Mouse (Mus musculus): ENCODE data around the gene Trim38. TPM values are rescaled to one million over a fixed set of nuclear protein-coding genes. Genes with fewer than 3 reads are reported as not detected.
A peak's percentile ranks its signal among the peaks of the same experiment; 100 is the strongest.
"Not testable (repeated sequence)": the region's sequence is repeated elsewhere in the genome, so short reads cannot be mapped to it uniquely, and the experiment has no call there.

Trim38 gene
- polyA plus RNA-seq, 1 experiment from 2014 or later: not detected

DNA sequence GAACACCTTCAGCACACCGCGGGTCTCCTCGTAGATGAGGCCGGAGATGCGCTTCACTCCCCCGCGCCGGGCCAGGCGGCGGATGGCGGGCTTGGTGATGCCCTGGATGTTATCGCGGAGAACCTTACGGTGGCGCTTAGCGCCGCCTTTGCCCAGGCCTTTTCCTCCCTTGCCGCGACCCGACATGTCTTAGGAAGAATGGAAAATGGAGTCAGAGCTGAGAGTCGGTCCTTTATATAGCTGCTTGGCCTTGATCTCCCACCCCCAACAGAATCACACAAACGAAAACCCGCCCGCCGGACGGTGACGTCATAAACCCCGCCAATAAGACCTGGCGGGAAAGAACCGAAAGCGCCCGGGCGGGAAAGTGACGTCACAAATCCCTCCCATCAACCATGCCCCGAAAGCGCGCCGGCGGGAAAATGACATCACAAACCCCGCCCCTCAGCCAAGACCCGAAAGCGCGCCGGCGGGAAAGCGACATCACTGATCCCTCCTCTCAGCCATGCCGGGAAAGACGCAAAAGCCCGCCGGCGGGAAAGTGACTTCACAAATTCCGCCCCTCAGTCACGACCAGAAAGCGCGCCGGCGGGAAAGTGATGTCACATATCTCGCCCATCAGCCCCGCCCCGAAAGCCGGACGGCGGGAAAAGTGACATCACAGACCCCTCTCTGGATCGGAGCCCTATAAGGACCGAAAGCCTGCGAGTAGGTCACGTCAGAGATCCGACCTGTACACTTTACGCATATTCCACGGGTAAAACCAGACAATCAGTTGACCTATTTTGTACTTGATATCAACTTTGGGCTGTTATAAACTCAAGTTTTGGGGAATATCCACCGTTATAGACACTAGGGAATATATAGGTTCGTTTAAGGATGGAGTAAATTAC is 8.5 kb upstream of the Trim38 start, which contains the start of gene Hist1h4a:
TSS of gene Hist1h4a (minus strand) at position 259 of the 893 bp plus-strand sequence.
- peak; percentile 99 for DNase-seq (ENCODE audit: low spot score)
- Histone ChIP-seq H3K27me3 (ENCODE audit: insufficient read depth, poor library complexity, severe bottlenecking) (no peaks in the 10 kb centered on the region), H3K36me3 (no peaks in the 10 kb centered on the region), H3K4me3 (peak within 1 kb of the TSS; percentile 62), H3K27ac (peak within 1 kb of the TSS; percentile 88), H3K9me3 (no peaks in the 10 kb centered on the region), H3K4me1 (peaks cover 21% of the 10 kb centered on the region)
- WGBS: under 1% methylated on average over 70 of the region's 72 CpGs

DNA sequence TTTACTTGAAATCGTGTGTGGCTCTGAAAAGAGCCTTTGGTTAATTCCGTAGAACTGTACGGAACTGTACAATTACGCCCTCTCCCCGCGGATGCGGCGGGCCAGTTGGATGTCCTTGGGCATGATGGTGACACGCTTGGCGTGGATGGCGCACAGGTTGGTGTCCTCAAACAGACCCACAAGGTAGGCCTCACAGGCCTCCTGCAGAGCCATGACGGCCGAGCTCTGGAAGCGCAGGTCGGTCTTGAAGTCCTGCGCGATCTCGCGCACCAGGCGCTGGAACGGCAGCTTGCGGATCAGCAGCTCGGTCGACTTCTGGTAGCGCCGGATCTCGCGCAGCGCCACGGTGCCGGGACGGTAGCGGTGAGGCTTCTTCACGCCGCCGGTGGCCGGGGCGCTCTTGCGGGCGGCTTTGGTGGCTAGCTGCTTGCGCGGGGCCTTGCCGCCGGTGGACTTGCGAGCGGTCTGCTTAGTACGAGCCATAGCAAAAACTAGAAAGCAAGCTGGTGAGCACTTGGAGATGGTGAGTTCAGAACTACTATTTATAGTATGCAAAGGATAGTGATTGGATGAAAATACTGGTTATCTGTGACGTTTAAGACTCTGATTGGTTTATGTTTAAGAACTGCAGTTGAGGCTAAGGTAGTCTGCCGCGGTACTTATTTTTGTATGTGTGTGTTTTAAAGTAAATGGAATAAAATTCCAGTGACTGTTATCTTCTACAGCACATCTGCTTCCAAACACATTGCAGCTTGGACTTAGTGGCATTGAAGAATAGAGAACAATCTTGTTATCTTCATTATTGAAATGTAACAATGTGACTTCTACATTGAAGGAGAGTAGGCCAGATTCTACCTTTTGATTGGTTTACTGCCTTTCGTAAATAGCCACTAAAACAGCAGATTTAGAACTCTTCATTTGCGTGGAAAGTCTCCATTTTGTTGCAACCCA is 7.6 kb upstream of the Trim38 start, which contains the start of gene Hist1h3a:
TSS of gene Hist1h3a (minus strand) at position 516 of the 951 bp plus-strand sequence.
- Histone ChIP-seq H3K4me1 (peaks cover 21% of the 10 kb centered on the region), H3K4me3 (peak within 1 kb of the TSS; percentile 62), H3K27ac (peak within 1 kb of the TSS; percentile 88)
- under 1% methylated on average over 38 of the region's 52 CpGs for WGBS
- H3K9me3 ChIP-seq; H3K27me3 ChIP-seq (ENCODE audit: insufficient read depth, poor library complexity, severe bottlenecking); H3K36me3 ChIP-seq: not testable (repeated sequence)
- DNase-seq (ENCODE audit: low spot score): peak; percentile 84

DNA sequence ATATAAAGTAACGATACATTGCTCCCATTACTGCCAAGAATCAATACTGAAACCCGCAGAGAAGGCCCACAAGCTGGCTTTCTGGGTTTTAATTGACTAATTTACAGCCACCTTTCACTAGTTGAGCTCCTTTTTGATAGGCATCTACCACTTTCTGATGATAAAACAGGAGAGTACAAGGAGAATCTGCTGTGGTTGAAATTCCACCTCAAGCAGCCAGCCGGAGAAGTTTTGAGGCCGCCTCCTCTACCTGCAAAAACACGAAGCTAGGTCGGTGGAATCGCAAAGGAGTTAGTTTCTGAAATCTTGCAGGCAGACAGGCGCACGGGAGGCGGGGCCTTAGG is 6.5 kb upstream of the Trim38 start:
- H3K4me1 ChIP-seq: peaks cover 21% of the 10 kb centered on the region
- 2% methylated on average over 10 of the region's 10 CpGs for WGBS
- H3K4me3 ChIP-seq: peak overlapping the region; percentile 62
- H3K27me3 ChIP-seq (ENCODE audit: insufficient read depth, poor library complexity, severe bottlenecking): no peaks in the 10 kb centered on the region
- DNase-seq (ENCODE audit: low spot score): no peak
- no peaks in the 10 kb centered on the region for H3K36me3 ChIP-seq
- no peaks in the 10 kb centered on the region for H3K9me3 ChIP-seq
- peak overlapping the region; percentile 88 for H3K27ac ChIP-seq

- Histone ChIP-seq H3K27ac (peak within 1 kb of the TSS; percentile 88), H3K27me3 (ENCODE audit: insufficient read depth, poor library complexity, severe bottlenecking) (no peaks in the 10 kb centered on the region), H3K36me3 (no peaks in the 10 kb centered on the region), H3K4me1 (peaks cover 23% of the 10 kb centered on the region), H3K9me3 (no peaks in the 10 kb centered on the region), H3K4me3 (peak within 1 kb of the TSS; percentile 62)
- DNase-seq (ENCODE audit: low spot score): peak; percentile 96
- 3% methylated on average over 34 of the region's 34 CpGs for WGBS
Observed at GRCm38 (mm10) chr13:23763586-23764323, 6.0 kb upstream of the Trim38 start, which contains the start of gene Hist1h1a. Hist1h1a (plus strand) TSS chr13:23763666.

DNA sequence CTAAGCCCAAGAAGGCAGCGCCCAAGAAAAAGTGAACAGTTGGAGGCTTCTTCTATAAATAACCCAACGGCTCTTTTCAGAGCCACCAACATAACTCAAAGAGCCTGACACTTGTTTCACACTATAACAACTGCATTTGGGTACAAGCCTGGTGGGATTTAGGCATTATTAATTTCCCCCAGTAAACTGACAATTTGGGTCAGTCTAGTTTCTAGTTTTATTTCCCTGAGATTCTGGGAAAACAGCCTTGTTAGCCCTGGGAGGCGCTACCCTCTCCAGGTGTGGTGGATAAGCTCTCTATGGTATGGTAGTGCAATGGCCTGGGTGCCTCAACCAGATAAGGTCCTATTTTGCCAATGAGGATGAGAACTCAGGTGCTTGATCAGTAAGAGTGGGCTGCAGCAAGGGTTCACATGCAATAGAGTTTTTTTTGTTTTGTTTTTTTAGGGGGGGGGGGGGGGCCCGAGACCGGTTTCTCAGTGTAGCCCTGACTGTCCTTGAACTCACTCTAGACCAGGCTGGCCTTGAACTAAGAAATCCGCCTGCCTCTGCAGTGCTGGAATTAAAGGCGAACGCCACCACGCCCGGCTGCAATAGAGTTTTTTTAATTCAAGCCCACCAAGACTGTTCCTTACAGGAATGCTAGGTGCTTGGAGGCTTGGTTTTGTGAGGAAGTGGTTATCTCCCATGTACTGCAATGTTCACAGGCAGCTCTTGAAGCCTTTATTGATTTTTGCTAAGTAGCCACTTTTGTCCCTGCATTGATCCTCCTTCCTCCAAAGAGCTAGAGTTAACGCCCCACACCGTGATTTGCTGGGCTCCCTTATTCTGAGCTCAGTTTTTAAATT is 5.2 kb upstream of the Trim38 start:
- 34% methylated on average over 12 of the region's 12 CpGs for whole genome bisulfite sequencing
- Histone ChIP-seq H3K4me3 (peak overlapping the region; percentile 62), H3K4me1 (peaks cover 24% of the 10 kb centered on the region), H3K9me3 (no peaks in the 10 kb centered on the region), H3K36me3 (no peaks in the 10 kb centered on the region), H3K27me3 (ENCODE audit: insufficient read depth, poor library complexity, severe bottlenecking) (no peaks in the 10 kb centered on the region), H3K27ac (peak overlapping the region; percentile 88)
- DNase-seq (ENCODE audit: low spot score): no peak

GRCm38 (mm10) chr13:23765172-23765513 is 4.6 kb upstream of the Trim38 start:
- no peak for DNase-seq (ENCODE audit: low spot score)
- no peaks in the 10 kb centered on the region for H3K36me3 ChIP-seq
- no peak overlapping the region; the same call in 1 of the 2 replicates for H3K4me3 ChIP-seq
- peak overlapping the region; percentile 47; the same call in 1 of the 2 replicates for H3K27ac ChIP-seq
- 68% methylated on average over 1 of the region's 1 CpGs for WGBS
- no peaks in the 10 kb centered on the region for H3K27me3 ChIP-seq (ENCODE audit: insufficient read depth, poor library complexity, severe bottlenecking)
- no peaks in the 10 kb centered on the region for H3K9me3 ChIP-seq
- H3K4me1 ChIP-seq: peaks cover 21% of the 10 kb centered on the region

DNA sequence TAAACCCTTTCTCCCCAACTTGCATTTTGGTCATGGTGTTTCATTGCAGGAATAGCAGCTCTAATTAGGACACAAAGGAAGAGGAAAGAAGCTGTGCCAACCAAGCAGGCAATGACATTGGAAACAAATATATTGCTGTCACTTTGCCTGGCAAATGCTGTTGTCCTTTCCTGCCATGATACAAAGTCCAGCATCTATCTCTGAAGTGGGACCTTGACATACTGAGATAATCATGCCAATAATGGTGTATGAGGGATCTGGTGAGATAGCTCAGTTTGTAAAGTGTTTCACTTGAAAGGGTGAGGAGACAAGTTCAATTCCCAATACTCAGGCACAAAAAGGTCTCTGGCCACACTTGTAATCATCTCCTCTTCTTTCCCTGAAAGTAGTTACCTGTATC is 2.9 kb upstream of the Trim38 start:
- no peak overlapping the region for H3K27ac ChIP-seq
- no peaks in the 10 kb centered on the region for H3K9me3 ChIP-seq
- H3K36me3 ChIP-seq: no peaks in the 10 kb centered on the region
- H3K4me1 ChIP-seq: peaks cover 16% of the 10 kb centered on the region
- no peaks in the 10 kb centered on the region for H3K27me3 ChIP-seq (ENCODE audit: insufficient read depth, poor library complexity, severe bottlenecking)
- H3K4me3 ChIP-seq: no peak overlapping the region
- no peak for DNase-seq (ENCODE audit: low spot score)

DNA sequence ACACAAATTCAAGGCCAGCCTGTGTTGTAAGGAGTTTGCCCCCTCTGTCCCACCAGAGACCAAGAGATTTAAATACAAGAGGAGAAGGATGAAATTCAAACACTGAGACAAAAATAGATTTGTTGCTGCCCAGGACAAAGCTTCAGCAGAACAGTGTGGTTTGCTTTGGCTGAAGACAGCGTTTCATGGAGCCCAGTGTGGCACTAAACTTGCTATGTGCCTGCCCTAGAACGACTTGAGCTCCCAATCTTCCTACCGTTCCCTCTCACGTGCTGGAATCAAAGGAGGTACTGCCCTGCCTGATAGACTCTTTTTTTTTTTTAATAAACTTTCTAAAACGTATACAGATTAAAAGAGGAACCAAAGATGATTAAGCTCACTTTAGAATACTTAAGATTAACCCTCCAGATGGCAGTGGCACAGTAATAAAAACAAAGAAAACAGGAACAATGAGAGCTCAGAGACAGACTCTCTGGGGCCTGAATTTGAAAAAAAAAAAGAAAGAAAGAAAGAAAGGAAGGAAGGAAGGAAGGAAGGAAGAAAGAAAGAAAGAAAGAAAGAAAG is 797 bp upstream of the Trim38 start:
- no peaks in the 10 kb centered on the region for H3K36me3 ChIP-seq
- no peak overlapping the region for H3K27ac ChIP-seq
- H3K27me3 ChIP-seq (ENCODE audit: insufficient read depth, poor library complexity, severe bottlenecking): no peaks in the 10 kb centered on the region
- H3K9me3 ChIP-seq: no peaks in the 10 kb centered on the region
- H3K4me1 ChIP-seq: peaks cover 12% of the 10 kb centered on the region
- H3K4me3 ChIP-seq: no peak overlapping the region
- DNase-seq (ENCODE audit: low spot score): no peak
- 47% methylated on average over 5 of the region's 5 CpGs for WGBS

DNA sequence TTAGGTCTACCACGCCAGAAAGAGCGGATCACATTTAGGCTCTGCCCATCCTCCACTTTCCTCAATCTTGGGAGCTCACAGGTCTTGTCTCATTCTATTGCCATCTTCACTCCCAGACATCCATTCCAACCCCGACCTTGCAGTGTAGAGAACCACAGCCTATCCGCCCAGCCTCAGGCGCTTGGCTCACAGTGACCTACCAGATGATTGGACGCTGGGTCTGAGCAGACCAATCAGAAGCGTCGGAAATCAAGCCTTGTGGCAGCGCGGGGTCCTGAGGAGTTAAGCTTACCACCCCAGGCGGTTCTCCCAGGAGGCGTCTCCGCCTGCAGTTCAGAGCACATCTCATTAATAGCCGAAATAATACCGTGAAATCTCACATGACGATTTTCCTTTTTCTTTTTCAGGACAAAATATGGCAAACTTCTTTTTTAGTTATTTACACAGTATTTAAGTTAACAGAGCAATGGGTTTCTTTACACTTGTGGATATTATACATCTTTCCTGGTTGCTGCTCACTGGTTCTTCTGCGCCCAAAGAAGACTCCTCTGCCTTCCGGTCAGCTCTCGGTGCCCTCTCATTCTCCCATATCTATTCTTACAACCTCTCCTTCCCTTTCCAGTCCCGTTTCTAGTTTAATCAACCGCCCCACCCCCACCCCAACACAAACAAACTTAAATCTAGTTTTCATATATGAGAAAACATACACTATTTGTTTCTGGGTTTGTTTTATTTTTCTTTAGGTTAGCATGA is 3.0 kb downstream of the Trim38 start:
- DNase-seq (ENCODE audit: low spot score): peak; percentile 93
- H3K9me3 ChIP-seq: no peaks in the 10 kb centered on the region
- peak overlapping the region; percentile 67 for H3K27ac ChIP-seq
- no peaks in the 10 kb centered on the region for H3K27me3 ChIP-seq (ENCODE audit: insufficient read depth, poor library complexity, severe bottlenecking)
- peaks cover 7% of the 10 kb centered on the region; the same call in 1 of the 2 replicates for H3K4me1 ChIP-seq
- H3K36me3 ChIP-seq: no peaks in the 10 kb centered on the region
- 12% methylated on average over 21 of the region's 21 CpGs for WGBS
- H3K4me3 ChIP-seq: peak overlapping the region; percentile 47

DNA sequence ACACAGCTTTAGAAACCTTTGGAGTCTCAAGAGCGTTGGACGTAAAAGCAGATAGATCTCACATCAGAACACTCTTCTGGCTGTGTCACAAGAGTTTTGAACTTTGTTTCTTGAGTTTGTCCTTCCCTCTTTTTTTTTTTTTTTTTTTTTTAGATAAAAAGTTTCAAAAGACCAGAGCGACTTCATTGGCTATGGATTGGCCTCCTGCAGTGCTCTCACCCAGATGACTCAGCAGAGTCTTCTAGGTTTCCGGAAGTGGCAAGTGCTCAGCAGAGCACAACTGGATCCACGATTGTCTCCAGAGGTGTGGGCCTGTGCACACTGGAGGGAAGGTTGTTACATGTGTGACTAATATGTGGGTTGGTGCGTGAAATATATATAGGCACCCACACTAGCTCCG is 8.6 kb downstream of the Trim38 start:
- H3K4me1 ChIP-seq: no peaks in the 10 kb centered on the region
- H3K4me3 ChIP-seq: no peak overlapping the region
- no peaks in the 10 kb centered on the region for H3K27me3 ChIP-seq (ENCODE audit: insufficient read depth, poor library complexity, severe bottlenecking)
- no peak overlapping the region for H3K27ac ChIP-seq
- no peaks in the 10 kb centered on the region for H3K9me3 ChIP-seq
- 91% methylated on average over 7 of the region's 7 CpGs for WGBS
- no peaks in the 10 kb centered on the region for H3K36me3 ChIP-seq
- DNase-seq (ENCODE audit: low spot score): no peak

GRCm38 (mm10) chr13:23779025-23779424 is 9.3 kb downstream of the Trim38 start:
- Histone ChIP-seq H3K9me3 (no peaks in the 10 kb centered on the region), H3K4me1 (no peaks in the 10 kb centered on the region), H3K27me3 (ENCODE audit: insufficient read depth, poor library complexity, severe bottlenecking) (no peaks in the 10 kb centered on the region), H3K4me3 (no peak overlapping the region), H3K27ac (no peak overlapping the region), H3K36me3 (no peaks in the 10 kb centered on the region)
- 57% methylated on average over 4 of the region's 4 CpGs for WGBS
- no peak for DNase-seq (ENCODE audit: low spot score)

All from heart, embryonic 10.5 days (tissue).